Mouse (Mus musculus) ES-Bruce4 (cell line): ENCODE results near the gene Igfbpl1.

ENCODE experiments used
- CTCF ChIP-seq: IDR thresholded peaks from one replicate; pipeline ENCODE4 v1.8.1; 2011; ENCODE audit warnings: low read depth, low read length
- EP300 ChIP-seq: IDR thresholded peaks from 2 replicates; pipeline ENCODE4 v1.6.1; 2011; ENCODE audit warnings: low read depth, low read length; ENCODE audit not compliant: insufficient read depth
- POLR2A ChIP-seq: IDR thresholded peaks from one replicate; pipeline ENCODE4 v1.8.1; 2011; ENCODE audit warnings: low read length; ENCODE audit not compliant: insufficient read depth

DNA sequence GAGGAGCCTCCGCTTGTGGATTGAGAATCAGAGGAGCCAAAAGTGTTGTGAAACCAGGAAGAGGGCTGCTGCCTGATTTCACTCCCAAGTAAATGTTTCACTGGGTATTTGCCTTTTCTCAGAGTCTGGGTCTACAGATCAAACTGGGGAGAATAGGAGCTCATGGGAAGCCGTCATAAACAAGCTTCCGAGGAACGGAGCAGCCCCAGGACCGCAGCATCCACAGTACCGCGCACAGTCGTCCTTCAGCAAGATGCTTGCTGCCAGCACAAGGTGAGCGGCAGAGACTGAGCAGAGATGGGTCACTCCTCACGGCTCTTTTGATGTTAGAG is 22.1 kb upstream of the Igfbpl1 start:
- TF ChIP-seq EP300: no peak
- no peak for TF ChIP-seq CTCF
- no peak for TF ChIP-seq POLR2A
